Mouse (Mus musculus): ENCODE data around the gene Tchhl1. TPM values are rescaled to one million over a fixed set of nuclear protein-coding genes. Genes with fewer than 3 reads are reported as not detected.

Gene Tchhl1
- polyA plus RNA-seq, 1 experiment from 2014 or later, result not detected

- peak overlapping the region; percentile 73 for H3K27ac ChIP-seq (ENCODE audit: low read length)
Measured at GRCm38 (mm10) chr3:93447138-93447841, 21.3 kb upstream of the Tchhl1 start.

GRCm38 (mm10) chr3:93466556-93466955, 2.0 kb upstream of the Tchhl1 start:
- Histone ChIP-seq H3K27ac (ENCODE audit: low read length) (peak overlapping the region; percentile 36), H3K36me3 (ENCODE audit: control insufficient read depth, insufficient read depth, low read length) (no peaks in the 10 kb centered on the region), H3K4me2 (ENCODE audit: low read depth, low read length) (no peak overlapping the region), H3K9me3 (ENCODE audit: control insufficient read depth, low read length) (no peaks in the 10 kb centered on the region), H3K9ac (ENCODE audit: low read length) (no peak overlapping the region), H3K4me3 (ENCODE audit: low read length) (no peak overlapping the region), H3K27me3 (ENCODE audit: control insufficient read depth, insufficient read depth, low read depth, low read length) (no peaks in the 10 kb centered on the region), H3K4me1 (replicated peaks; ENCODE audit: control insufficient read depth, insufficient read depth, low read length) (no peaks in the 10 kb centered on the region; the same call in 1 of the 2 replicates)
- 29% methylated on average over 3 of the region's 3 CpGs for WGBS
- ATAC-seq (ENCODE audit: low read depth), result peak; percentile 94

More at GRCm38 (mm10) chr3:93447138-93447841, 21.3 kb upstream of the Tchhl1 start:
- H3K4me1 ChIP-seq (replicated peaks; ENCODE audit: control insufficient read depth, insufficient read depth, low read length), result peaks cover 23% of the 10 kb centered on the region
- peak overlapping the region; percentile 96 for H3K4me2 ChIP-seq (ENCODE audit: low read depth, low read length)
- under 1% methylated on average over 59 of the region's 59 CpGs for WGBS
- peak overlapping the region; percentile 65 for H3K4me3 ChIP-seq (ENCODE audit: low read length)
- peaks cover 15% of the 10 kb centered on the region for H3K27me3 ChIP-seq (ENCODE audit: control insufficient read depth, insufficient read depth, low read depth, low read length)
- no peaks in the 10 kb centered on the region for H3K36me3 ChIP-seq (ENCODE audit: control insufficient read depth, insufficient read depth, low read length)
- peak overlapping the region; percentile 65 for H3K9ac ChIP-seq (ENCODE audit: low read length)
- peak; percentile 67 for ATAC-seq (ENCODE audit: low read depth)
- no peaks in the 10 kb centered on the region; the same call in 1 of the 2 replicates for H3K9me3 ChIP-seq (ENCODE audit: control insufficient read depth, low read length)

GRCm38 (mm10) chr3:93467130-93467529, 1.4 kb upstream of the Tchhl1 start:
- no peak overlapping the region for H3K4me3 ChIP-seq (ENCODE audit: low read length)
- H3K27ac ChIP-seq (ENCODE audit: low read length), result peak overlapping the region; percentile 36
- ATAC-seq (ENCODE audit: low read depth), result peak; percentile 55
- no peak overlapping the region for H3K9ac ChIP-seq (ENCODE audit: low read length)
- H3K9me3 ChIP-seq (ENCODE audit: control insufficient read depth, low read length), result no peaks in the 10 kb centered on the region
- H3K4me1 ChIP-seq (replicated peaks; ENCODE audit: control insufficient read depth, insufficient read depth, low read length), result no peaks in the 10 kb centered on the region; the same call in 1 of the 2 replicates
- H3K27me3 ChIP-seq (ENCODE audit: control insufficient read depth, insufficient read depth, low read depth, low read length), result no peaks in the 10 kb centered on the region
- 48% methylated on average over 4 of the region's 4 CpGs for WGBS
- no peaks in the 10 kb centered on the region for H3K36me3 ChIP-seq (ENCODE audit: control insufficient read depth, insufficient read depth, low read length)
- no peak overlapping the region for H3K4me2 ChIP-seq (ENCODE audit: low read depth, low read length)

- WGBS, result 64% methylated on average over 3 of the region's 3 CpGs
- no peaks in the 10 kb centered on the region for H3K27me3 ChIP-seq (ENCODE audit: control insufficient read depth, insufficient read depth, low read depth, low read length)
- H3K4me1 ChIP-seq (replicated peaks; ENCODE audit: control insufficient read depth, insufficient read depth, low read length), result no peaks in the 10 kb centered on the region; the same call in 1 of the 2 replicates
- H3K4me2 ChIP-seq (ENCODE audit: low read depth, low read length), result no peak overlapping the region
- H3K4me3 ChIP-seq (ENCODE audit: low read length), result no peak overlapping the region
- H3K27ac ChIP-seq (ENCODE audit: low read length), result no peak overlapping the region
- H3K9me3 ChIP-seq (ENCODE audit: control insufficient read depth, low read length), result no peaks in the 10 kb centered on the region
- H3K9ac ChIP-seq (ENCODE audit: low read length), result no peak overlapping the region
- ATAC-seq (ENCODE audit: low read depth), result no peak
- no peaks in the 10 kb centered on the region for H3K36me3 ChIP-seq (ENCODE audit: control insufficient read depth, insufficient read depth, low read length)
Measured at GRCm38 (mm10) chr3:93469629-93470028, 1.1 kb downstream of the Tchhl1 start.

- no peaks in the 10 kb centered on the region for H3K36me3 ChIP-seq (ENCODE audit: control insufficient read depth, insufficient read depth, low read length)
- H3K4me2 ChIP-seq (ENCODE audit: low read depth, low read length), result no peak overlapping the region
- no peak overlapping the region for H3K9ac ChIP-seq (ENCODE audit: low read length)
- H3K9me3 ChIP-seq (ENCODE audit: control insufficient read depth, low read length), result no peaks in the 10 kb centered on the region
- H3K4me3 ChIP-seq (ENCODE audit: low read length), result no peak overlapping the region
- no peak overlapping the region for H3K27ac ChIP-seq (ENCODE audit: low read length)
- WGBS, result 57% methylated on average over 1 of the region's 1 CpGs
- no peak for ATAC-seq (ENCODE audit: low read depth)
- no peaks in the 10 kb centered on the region for H3K4me1 ChIP-seq (replicated peaks; ENCODE audit: control insufficient read depth, insufficient read depth, low read length)
- no peaks in the 10 kb centered on the region; the same call in 1 of the 2 replicates for H3K27me3 ChIP-seq (ENCODE audit: control insufficient read depth, insufficient read depth, low read depth, low read length)
Measured at GRCm38 (mm10) chr3:93480053-93480452, 11.5 kb downstream of the Tchhl1 start.

- ATAC-seq (ENCODE audit: low read depth), result peak; percentile 86
- WGBS, result 48% methylated on average over 2 of the region's 2 CpGs
- Histone ChIP-seq H3K4me3 (ENCODE audit: low read length) (no peak overlapping the region), H3K4me1 (replicated peaks; ENCODE audit: control insufficient read depth, insufficient read depth, low read length) (no peaks in the 10 kb centered on the region), H3K4me2 (ENCODE audit: low read depth, low read length) (no peak overlapping the region), H3K27ac (ENCODE audit: low read length) (no peak overlapping the region), H3K9ac (ENCODE audit: low read length) (no peak overlapping the region), H3K36me3 (ENCODE audit: control insufficient read depth, insufficient read depth, low read length) (no peaks in the 10 kb centered on the region), H3K27me3 (ENCODE audit: control insufficient read depth, insufficient read depth, low read depth, low read length) (no peaks in the 10 kb centered on the region), H3K9me3 (ENCODE audit: control insufficient read depth, low read length) (no peaks in the 10 kb centered on the region)
Measured at GRCm38 (mm10) chr3:93481982-93482616, 13.5 kb downstream of the Tchhl1 start.

- no peaks in the 10 kb centered on the region for H3K36me3 ChIP-seq (ENCODE audit: control insufficient read depth, insufficient read depth, low read length)
- no peak overlapping the region for H3K4me2 ChIP-seq (ENCODE audit: low read depth, low read length)
- H3K27me3 ChIP-seq (ENCODE audit: control insufficient read depth, insufficient read depth, low read depth, low read length), result no peaks in the 10 kb centered on the region
- H3K9me3 ChIP-seq (ENCODE audit: control insufficient read depth, low read length), result no peaks in the 10 kb centered on the region
- no peak for ATAC-seq (ENCODE audit: low read depth)
- 85% methylated on average over 3 of the region's 3 CpGs for WGBS
- H3K9ac ChIP-seq (ENCODE audit: low read length), result no peak overlapping the region
- no peaks in the 10 kb centered on the region for H3K4me1 ChIP-seq (replicated peaks; ENCODE audit: control insufficient read depth, insufficient read depth, low read length)
- H3K27ac ChIP-seq (ENCODE audit: low read length), result no peak overlapping the region
- no peak overlapping the region for H3K4me3 ChIP-seq (ENCODE audit: low read length)
Measured at GRCm38 (mm10) chr3:93485611-93486010, 17.1 kb downstream of the Tchhl1 start.

- Histone ChIP-seq H3K27me3 (ENCODE audit: control insufficient read depth, insufficient read depth, low read depth, low read length) (no peaks in the 10 kb centered on the region), H3K27ac (ENCODE audit: low read length) (no peak overlapping the region), H3K4me1 (replicated peaks; ENCODE audit: control insufficient read depth, insufficient read depth, low read length) (no peaks in the 10 kb centered on the region), H3K4me2 (ENCODE audit: low read depth, low read length) (no peak overlapping the region), H3K9me3 (ENCODE audit: control insufficient read depth, low read length) (no peaks in the 10 kb centered on the region), H3K9ac (ENCODE audit: low read length) (no peak overlapping the region), H3K4me3 (ENCODE audit: low read length) (no peak overlapping the region), H3K36me3 (ENCODE audit: control insufficient read depth, insufficient read depth, low read length) (no peaks in the 10 kb centered on the region)
- 80% methylated on average over 2 of the region's 2 CpGs for WGBS
- no peak for ATAC-seq (ENCODE audit: low read depth)
Measured at GRCm38 (mm10) chr3:93488541-93488940, 20.0 kb downstream of the Tchhl1 start.

GRCm38 (mm10) chr3:93492176-93492575, 23.6 kb downstream of the Tchhl1 start:
- Histone ChIP-seq H3K36me3 (ENCODE audit: control insufficient read depth, insufficient read depth, low read length) (no peaks in the 10 kb centered on the region), H3K4me3 (ENCODE audit: low read length) (no peak overlapping the region), H3K4me2 (ENCODE audit: low read depth, low read length) (no peak overlapping the region), H3K27me3 (ENCODE audit: control insufficient read depth, insufficient read depth, low read depth, low read length) (no peaks in the 10 kb centered on the region), H3K4me1 (replicated peaks; ENCODE audit: control insufficient read depth, insufficient read depth, low read length) (no peaks in the 10 kb centered on the region), H3K9me3 (ENCODE audit: control insufficient read depth, low read length) (no peaks in the 10 kb centered on the region), H3K9ac (ENCODE audit: low read length) (no peak overlapping the region), H3K27ac (ENCODE audit: low read length) (no peak overlapping the region)
- 76% methylated on average over 3 of the region's 3 CpGs for WGBS
- ATAC-seq (ENCODE audit: low read depth), result no peak

Data from lung, embryonic 16.5 days (tissue).